8 mouse cellular contexts compared by ENCODE assay signal in genomic region chr6:29985986-29986385, GRCm38 (mm10).
DNase-seq lines count a peak whose midpoint lies in the region; ATAC-seq and TF ChIP-seq lines count a peak whose summit lies in the region.

No protein-coding gene starts in this region.

- no peaks in the 10 kb centered on the region for H3K4me1 ChIP-seq in heart, postnatal 0 days (ENCODE audit: control insufficient read depth, insufficient read depth)
- 0 out of 2 replicates have a peak, but pooled peaks cover 6% of the 10 kb centered on the region for H3K4me1 ChIP-seq in embryonic facial prominence, embryonic 15.5 days
- H3K4me1 ChIP-seq in limb, embryonic 12.5 days (replicated peaks), result peaks cover 6% of the 10 kb centered on the region
- H3K4me1 ChIP-seq in midbrain, embryonic 16.5 days (ENCODE audit: control insufficient read depth, insufficient read depth, low read length), result peaks cover 4% of the 10 kb centered on the region; the same call in 1 of the 2 replicates
- no peaks in the 10 kb centered on the region for H3K4me1 ChIP-seq in cerebellum, adult 2 months (ENCODE audit: control insufficient read depth, insufficient read depth, low read length)

- no peaks in the 10 kb centered on the region for H3K9me3 ChIP-seq in heart, postnatal 0 days (replicated peaks; ENCODE audit: control insufficient read depth, low read length)
- H3K9me3 ChIP-seq in embryonic facial prominence, embryonic 15.5 days (replicated peaks), result no peaks in the 10 kb centered on the region
- no peaks in the 10 kb centered on the region for H3K9me3 ChIP-seq in limb, embryonic 12.5 days
- H3K9me3 ChIP-seq in midbrain, embryonic 16.5 days (replicated peaks; ENCODE audit: control insufficient read depth, low read length, poor library complexity, severe bottlenecking), result no peaks in the 10 kb centered on the region

- no peak overlapping the region for H3K9ac ChIP-seq in heart, postnatal 0 days (replicated peaks; ENCODE audit: low read depth, low read length)
- H3K9ac ChIP-seq in embryonic facial prominence, embryonic 15.5 days, result no peak overlapping the region
- H3K9ac ChIP-seq in limb, embryonic 12.5 days (replicated peaks), result no peak overlapping the region
- no peak overlapping the region; the same call in 1 of the 2 replicates for H3K9ac ChIP-seq in midbrain, embryonic 16.5 days (ENCODE audit: low read depth, low read length)

- no peak for TF ChIP-seq POLR2A in cerebellum, adult 2 months (IDR thresholded peaks at IDR 0.05; ENCODE audit: borderline replicate concordance, insufficient read depth, low read length)

- peak overlapping the region; percentile 78; the same call in 1 of the 2 replicates for H3K4me2 ChIP-seq in heart, postnatal 0 days (ENCODE audit: low read depth, low read length)
- peak overlapping the region; percentile 91 for H3K4me2 ChIP-seq in embryonic facial prominence, embryonic 15.5 days (replicated peaks)
- peak overlapping the region; percentile 87 for H3K4me2 ChIP-seq in limb, embryonic 12.5 days
- peak overlapping the region; percentile 93; the same call in 1 of the 2 replicates for H3K4me2 ChIP-seq in midbrain, embryonic 16.5 days (ENCODE audit: low read length)

- no peak overlapping the region for H3K27ac ChIP-seq in heart, postnatal 0 days (ENCODE audit: low read depth)
- no peak overlapping the region for H3K27ac ChIP-seq in embryonic facial prominence, embryonic 15.5 days (replicated peaks)
- H3K27ac ChIP-seq in limb, embryonic 12.5 days, result no peak overlapping the region
- H3K27ac ChIP-seq in midbrain, embryonic 16.5 days (ENCODE audit: low read length), result no peak overlapping the region
- no peak overlapping the region for H3K27ac ChIP-seq in cerebellum, adult 2 months (ENCODE audit: insufficient read depth, low read length)

- no peaks in the 10 kb centered on the region for H3K36me3 ChIP-seq in heart, postnatal 0 days (replicated peaks; ENCODE audit: control insufficient read depth, insufficient read depth, low read length)
- H3K36me3 ChIP-seq in embryonic facial prominence, embryonic 15.5 days, result no peaks in the 10 kb centered on the region
- H3K36me3 ChIP-seq in limb, embryonic 12.5 days, result no peaks in the 10 kb centered on the region
- no peaks in the 10 kb centered on the region for H3K36me3 ChIP-seq in midbrain, embryonic 16.5 days (ENCODE audit: control insufficient read depth, insufficient read depth, low read length)

- intact Hi-C loops in heart, postnatal 10 days (cut with DNase I), result no loop called here

- TF ChIP-seq CTCF in heart, postnatal 0 days (IDR thresholded peaks at IDR 0.05; ENCODE audit: low read depth), result no peak
- no peak for TF ChIP-seq CTCF in cerebellum, adult 2 months (IDR thresholded peaks at IDR 0.05; ENCODE audit: borderline replicate concordance, insufficient read depth, low read depth, low read length)

- H3K27me3 ChIP-seq in heart, postnatal 0 days (ENCODE audit: control insufficient read depth, insufficient read depth, low read length), result no peaks in the 10 kb centered on the region
- H3K27me3 ChIP-seq in embryonic facial prominence, embryonic 15.5 days, result peaks cover 7% of the 10 kb centered on the region; the same call in 1 of the 2 replicates
- H3K27me3 ChIP-seq in limb, embryonic 12.5 days, result peaks cover 14% of the 10 kb centered on the region
- peaks cover 9% of the 10 kb centered on the region for H3K27me3 ChIP-seq in midbrain, embryonic 16.5 days (ENCODE audit: control insufficient read depth, insufficient read depth, low read depth, low read length)
- H3K27me3 ChIP-seq in cerebellum, adult 2 months (ENCODE audit: control insufficient read depth, insufficient read depth, low read length), result no peaks in the 10 kb centered on the region

- TF ChIP-seq EP300 in heart, postnatal 0 days (IDR thresholded peaks at IDR 0.05; ENCODE audit: low read depth), result no peak

- no peak for DNase-seq in heart, postnatal 0 days (ENCODE audit: low spot score)
- no peak for DNase-seq in heart, postnatal 10 days
- DNase-seq in yolk sac, embryonic 10.5 days (ENCODE audit: low spot score), result no peak
- no peak for DNase-seq in retina, postnatal 1 day
- DNase-seq in cerebellum, adult 2 months, result no peak

- 55% methylated on average over 6 of the region's 6 CpGs for WGBS in heart, postnatal 0 days
- 44% methylated on average over 6 of the region's 6 CpGs for WGBS in embryonic facial prominence, embryonic 15.5 days
- 44% methylated on average over 6 of the region's 6 CpGs for WGBS in limb, embryonic 12.5 days
- 44% methylated on average over 6 of the region's 6 CpGs for WGBS in midbrain, embryonic 16.5 days
- 70% methylated on average over 6 of the region's 6 CpGs for WGBS in cerebellum, adult 2 months

- ATAC-seq in heart, postnatal 0 days (ENCODE audit: insufficient read depth, low read depth), result no peak
- no peak for ATAC-seq in embryonic facial prominence, embryonic 15.5 days (ENCODE audit: insufficient number of reproducible peaks, low FRiP score, low TSS enrichment, low read depth)
- no peak for ATAC-seq in limb, embryonic 12.5 days (ENCODE audit: insufficient number of reproducible peaks, insufficient read depth, low FRiP score, low TSS enrichment, low read depth)
- no peak for ATAC-seq in midbrain, embryonic 16.5 days

- no peak overlapping the region for H3K4me3 ChIP-seq in heart, postnatal 0 days (ENCODE audit: low read depth, low read length)
- peak overlapping the region; percentile 58 for H3K4me3 ChIP-seq in embryonic facial prominence, embryonic 15.5 days (replicated peaks)
- H3K4me3 ChIP-seq in limb, embryonic 12.5 days (replicated peaks), result peak overlapping the region; percentile 52
- H3K4me3 ChIP-seq in midbrain, embryonic 16.5 days (ENCODE audit: low read depth, low read length), result peak overlapping the region; percentile 48; the same call in 1 of the 2 replicates
- no peak overlapping the region for H3K4me3 ChIP-seq in cerebellum, adult 2 months (replicated peaks; ENCODE audit: insufficient read depth, low read depth, low read length)

Comparison
In these comparisons a context has a peak if more than half of its experiments do, and no peak if none do; other contexts are left out.
1. H3K4me3 ChIP-seq: peak in embryonic facial prominence, embryonic 15.5 days (single experiment), limb, embryonic 12.5 days (single experiment) and midbrain, embryonic 16.5 days (single experiment); none in heart, postnatal 0 days (single experiment) and cerebellum, adult 2 months (single experiment).
2. Peak in every context shown above with its lines, with median percentiles within 50 percentile points of each other: H3K4me2 ChIP-seq.